Mouse (Mus musculus) CD4-positive, CD25-positive, alpha-beta regulatory T cell, adult 2 months (primary cell): ENCODE data around the gene Fam78a.
"Not testable (repeated sequence)": the region's sequence is repeated elsewhere in the genome, so short reads cannot be mapped to it uniquely, and the experiment has no call there.

Source experiments
- DNase-seq: peaks from one replicate; pipeline ENCODE4 v3.0.0-alpha.2; 2012; ENCODE audit warnings: low read depth, low spot score

Gene Fam78a

DNA sequence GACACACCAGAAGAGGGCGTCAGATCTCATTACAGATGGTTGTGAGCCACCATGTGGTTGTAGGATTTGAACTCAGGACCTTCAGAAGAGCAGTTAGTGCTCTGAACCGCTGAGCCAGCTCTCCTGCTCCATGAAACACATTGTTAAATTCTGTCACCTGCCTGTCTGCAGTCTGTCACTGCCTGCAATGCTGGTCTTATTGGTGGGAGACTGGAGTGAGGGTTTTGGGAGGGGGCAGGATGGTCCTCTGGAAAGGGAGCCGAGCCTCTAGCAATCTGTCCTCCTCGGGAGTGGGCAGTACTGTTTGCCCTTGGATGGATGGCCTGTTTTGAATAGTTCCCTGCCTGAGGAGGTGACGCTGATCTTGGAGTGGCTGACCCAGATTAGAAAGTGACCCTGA lies 40.8 kb downstream of the Fam78a start:
- DNase-seq, result no peak

DNA sequence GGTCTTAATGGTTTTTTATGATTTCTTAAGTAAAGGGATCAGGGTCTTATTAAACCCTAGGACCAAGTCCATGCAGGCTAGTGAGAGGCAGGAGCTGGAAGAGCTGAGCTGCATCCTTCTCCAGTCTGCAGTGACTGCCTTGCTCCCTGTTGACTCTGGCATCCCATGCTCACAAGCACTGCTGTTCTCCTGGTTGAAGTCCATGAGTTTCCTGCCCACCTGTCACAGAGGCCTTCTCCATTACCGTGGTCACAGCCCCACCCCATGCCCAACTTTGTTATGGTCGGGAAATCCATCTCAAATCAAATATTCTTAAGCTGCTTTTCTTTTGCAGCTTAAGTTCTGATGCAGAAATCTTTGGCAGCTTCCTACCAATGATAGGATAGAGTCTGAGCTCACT lies 43.6 kb downstream of the Fam78a start:
- DNase-seq, result no peak

DNA sequence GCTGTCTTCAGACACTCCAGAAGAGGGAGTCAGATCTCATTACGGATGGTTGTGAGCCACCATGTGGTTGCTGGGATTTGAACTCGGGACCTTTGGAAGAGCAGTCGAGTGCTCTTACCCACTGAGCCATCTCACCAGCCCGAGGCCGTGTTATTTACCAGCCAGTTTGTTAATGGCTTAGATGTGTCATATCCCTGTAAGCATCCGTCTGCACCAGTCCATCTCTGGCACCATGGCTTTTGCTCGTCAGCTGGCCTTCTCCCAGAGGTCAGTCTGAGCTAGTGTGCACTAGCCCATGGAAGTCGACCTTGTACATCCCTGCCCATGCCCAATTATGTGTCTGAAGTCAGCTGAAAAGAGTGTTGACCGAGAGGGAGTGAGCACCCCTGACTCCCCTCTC lies 44.0 kb downstream of the Fam78a start:
- not testable (repeated sequence) for DNase-seq

DNA sequence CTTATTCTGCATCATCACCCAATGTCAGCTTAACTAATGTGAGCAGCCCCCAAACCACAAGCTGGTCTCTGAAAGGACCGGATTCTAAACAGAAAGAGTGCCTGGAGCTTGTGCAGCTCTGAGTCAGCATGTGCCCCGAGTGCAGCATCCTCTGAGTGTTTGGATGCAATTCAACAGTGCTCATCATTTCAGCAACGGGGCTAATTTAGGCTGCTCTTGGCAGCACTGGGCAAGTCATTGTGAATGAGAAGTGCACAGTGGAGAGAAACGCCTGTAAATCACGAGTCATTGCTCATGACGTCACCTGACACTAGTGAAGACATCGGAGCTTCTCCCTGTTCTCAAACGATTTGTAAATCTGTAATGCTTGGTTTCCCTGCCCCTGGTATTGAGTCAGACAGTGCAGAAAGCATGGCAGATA lies 46.0 kb downstream of the Fam78a start:
- DNase-seq, result peak; percentile 26

DNA sequence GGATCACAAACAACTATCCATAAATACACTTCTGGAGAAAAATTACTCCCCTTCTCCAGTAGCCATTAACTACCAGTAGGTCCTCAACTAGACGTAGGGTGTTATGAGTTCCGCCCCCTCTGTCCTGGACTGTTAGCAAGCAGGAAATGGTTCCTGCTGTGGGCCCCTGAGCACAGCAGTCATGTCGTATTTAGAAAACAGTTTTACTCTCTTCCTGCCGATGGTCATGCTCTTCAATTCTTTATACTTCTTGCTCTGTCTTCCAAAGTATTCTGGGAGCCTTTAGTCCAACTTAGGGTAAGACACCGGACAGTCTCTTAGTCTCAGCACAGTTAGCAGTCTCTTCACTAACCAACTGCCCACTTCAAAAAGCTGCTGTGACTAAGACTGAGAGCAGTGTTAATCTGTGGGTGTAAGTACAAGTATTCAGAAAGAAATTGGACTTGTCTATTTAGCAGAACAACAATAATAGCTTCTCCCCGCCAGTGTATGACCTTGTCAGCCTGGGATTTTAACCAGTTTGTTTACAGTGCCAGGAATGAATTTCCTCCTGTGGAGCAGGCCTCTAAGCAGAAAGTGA lies 47.3 kb downstream of the Fam78a start:
- peak; percentile 69 for DNase-seq

DNA sequence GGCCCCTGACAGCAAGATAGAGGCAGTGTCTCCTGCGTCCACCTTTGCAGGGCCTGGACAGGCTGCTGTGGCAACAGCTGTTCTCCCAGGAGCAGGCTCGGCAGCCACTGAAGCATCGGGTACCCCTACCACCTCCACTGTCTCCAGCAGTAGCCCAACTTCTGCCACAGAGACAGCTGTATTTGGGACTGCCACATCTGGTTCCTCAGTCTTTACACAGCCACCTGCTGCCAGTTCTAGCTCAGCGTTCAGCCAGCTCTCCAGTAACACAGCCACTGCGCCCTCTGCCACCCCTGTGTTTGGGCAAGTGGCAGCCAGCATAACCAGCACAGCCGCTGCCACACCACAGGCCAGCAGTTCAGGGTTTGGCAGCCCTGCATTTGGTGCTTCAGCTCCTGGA lies 50.5 kb downstream of the Fam78a start:
- DNase-seq, result no peak

DNA sequence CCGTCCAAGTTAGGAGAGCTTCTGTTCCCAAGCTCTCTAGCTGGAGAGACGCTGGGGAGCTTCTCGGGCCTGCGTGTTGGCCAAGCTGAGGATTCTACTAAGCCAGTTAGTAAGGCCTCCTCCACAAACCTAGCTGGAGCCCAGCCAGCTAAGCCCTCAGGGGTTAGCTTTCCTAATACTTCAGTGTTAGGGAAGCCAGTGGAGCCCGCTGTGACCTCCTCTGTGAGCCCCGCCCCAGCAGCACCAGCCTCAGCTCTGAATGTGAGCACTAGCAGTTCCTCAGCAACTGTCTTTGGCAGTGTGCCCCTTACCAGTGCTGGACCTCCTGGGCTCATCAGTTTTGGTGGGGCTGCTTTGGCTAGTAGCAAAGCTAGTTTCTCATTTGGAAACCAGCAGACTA lies 51.2 kb downstream of the Fam78a start:
- no peak for DNase-seq

DNA sequence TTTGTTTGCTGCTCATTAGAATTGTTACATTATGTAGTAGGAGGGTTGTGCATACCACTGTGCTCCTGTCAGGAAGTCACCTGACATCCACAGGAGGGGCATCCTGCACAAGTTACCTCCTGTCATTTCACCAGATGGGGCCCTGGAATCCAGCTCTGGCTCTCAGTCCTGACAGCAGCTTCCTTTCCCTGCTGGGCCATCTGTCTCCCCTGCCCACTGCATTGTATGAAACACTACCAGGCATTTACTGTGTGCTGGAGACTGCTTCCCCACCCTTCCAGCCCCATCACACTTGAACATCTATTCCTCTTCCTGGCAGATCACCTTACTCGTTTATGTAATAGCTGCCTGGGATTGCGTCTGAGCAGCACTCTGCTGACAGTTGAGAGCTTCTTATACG lies 55.0 kb downstream of the Fam78a start:
- no peak for DNase-seq

DNA sequence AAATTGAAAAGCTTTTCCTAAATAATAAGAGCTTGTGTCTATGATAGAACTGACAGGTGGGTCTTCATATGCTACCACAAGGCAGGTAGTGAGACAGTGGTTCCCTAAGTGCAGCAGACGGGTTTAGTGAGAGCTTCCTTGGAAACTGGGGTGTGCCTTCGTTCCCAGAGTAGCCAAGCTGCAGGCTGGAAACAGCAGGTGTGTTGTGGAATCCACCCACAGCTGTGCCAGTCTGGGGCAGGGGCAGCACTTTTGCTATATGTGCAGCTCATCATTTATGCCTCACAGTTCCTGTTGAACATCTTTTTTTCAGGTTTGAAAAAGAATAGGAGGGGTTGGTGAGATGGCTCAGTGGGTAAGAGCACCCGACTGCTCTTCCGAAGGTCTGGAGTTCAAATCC lies 60.3 kb downstream of the Fam78a start:
- no peak for DNase-seq

DNA sequence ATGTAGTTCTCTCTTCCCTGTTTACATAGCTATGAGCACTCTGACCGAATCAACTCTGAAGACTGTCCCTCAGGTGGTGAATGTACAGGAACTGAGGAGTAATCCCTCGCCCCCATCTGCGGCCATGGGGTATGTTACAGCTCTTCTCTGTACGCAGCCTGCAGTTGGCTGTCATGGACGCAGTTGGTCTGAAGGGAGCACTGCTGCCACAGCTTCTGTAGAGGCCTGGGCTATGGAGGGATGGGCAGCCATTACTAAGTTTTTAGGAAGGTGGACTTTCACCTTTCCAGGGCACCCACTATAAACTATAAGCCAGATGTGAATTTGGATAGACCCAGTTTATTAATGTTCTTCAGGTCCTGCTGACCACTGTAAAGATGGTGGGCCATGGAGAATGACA lies 64.4 kb downstream of the Fam78a start:
- peak; percentile 47 for DNase-seq

DNA sequence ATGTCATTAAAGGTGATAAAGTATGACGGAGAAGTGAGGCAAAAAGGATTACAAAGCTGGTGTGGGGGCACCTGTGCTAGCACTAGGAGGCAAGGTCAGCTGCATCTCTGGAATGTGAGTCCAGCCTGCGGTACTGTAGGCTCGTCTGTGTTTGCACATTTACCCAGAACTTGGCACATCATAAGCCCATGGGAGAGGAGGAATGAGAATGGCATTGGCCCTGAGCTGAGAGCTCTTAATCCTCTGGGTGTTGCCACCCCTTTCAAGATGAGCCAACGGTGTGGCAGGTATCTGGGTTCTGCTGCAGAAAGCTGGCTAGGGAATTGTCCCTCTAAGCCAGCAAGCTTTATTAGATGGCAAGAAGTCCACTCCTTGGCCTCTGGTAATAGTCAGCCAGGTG lies 65.0 kb downstream of the Fam78a start:
- no peak for DNase-seq

DNA sequence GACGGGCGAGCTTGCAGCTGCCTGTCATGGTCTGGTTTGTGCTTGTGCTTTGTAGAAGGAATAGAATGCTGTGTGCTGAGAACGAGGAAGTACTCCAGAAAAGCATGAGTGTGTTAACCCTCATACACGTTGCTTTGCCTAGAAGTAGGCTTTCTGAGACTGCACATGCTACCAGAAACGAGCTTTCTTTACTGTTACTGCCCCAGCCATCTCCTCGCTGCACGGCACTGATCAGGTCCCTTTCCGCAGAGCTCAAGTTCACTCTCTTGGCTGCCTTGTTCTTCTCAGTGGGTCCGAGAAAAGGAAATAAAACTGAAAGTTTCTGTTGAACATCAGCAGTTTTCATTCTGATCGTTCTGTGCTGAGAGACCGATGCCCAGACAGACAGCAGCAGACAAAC lies 75.9 kb downstream of the Fam78a start:
- DNase-seq, result no peak

DNA sequence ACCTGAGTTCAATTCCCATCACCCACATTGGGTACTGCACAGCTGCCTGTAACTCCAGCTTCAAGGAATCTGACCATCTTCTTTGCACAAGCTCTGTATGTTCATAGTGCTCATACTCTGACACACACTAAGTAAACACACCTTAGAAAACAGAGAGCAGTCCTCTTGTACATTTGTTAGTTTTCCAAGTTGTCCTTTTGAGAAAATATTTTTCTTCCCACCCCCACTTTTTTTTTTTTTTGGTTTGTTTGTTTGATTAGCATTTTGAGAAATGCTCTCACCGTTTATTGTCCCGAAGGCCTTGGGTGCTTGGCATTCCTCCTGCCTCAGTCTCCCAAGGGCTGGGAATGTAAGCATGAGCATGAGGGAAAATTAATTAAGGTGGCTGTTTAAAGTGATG lies 76.3 kb downstream of the Fam78a start:
- no peak for DNase-seq
